Mouse (Mus musculus): ENCODE results near the gene Fam89a.
A peak's percentile ranks its signal among the peaks of the same experiment; 100 is the strongest.

Gene Fam89a

GRCm38 (mm10) chr8:124751709-124752173, at the start of gene Fam89a:
Fam89a (minus strand) TSS chr8:124751832.
- no peak for DNase-seq (ENCODE audit: low spot score in 2 of 2)

GRCm38 (mm10) chr8:124800542-124800941, 48.9 kb upstream of the Fam89a start:
- DNase-seq (ENCODE audit: low spot score in 2 of 2) = no peak

GRCm38 (mm10) chr8:124795781-124796488, 44.3 kb upstream of the Fam89a start:
- no peak for DNase-seq (ENCODE audit: low spot score in 2 of 2)

- DNase-seq (ENCODE audit: low spot score in 2 of 2) = peak; percentile 75 to 78
Measured at GRCm38 (mm10) chr8:124794486-124794780, 42.8 kb upstream of the Fam89a start.

GRCm38 (mm10) chr8:124793661-124794485, 42.2 kb upstream of the Fam89a start:
- no peak for DNase-seq (ENCODE audit: low spot score in 2 of 2)

- DNase-seq (ENCODE audit: low spot score in 2 of 2) = peak; percentile 62
Measured at GRCm38 (mm10) chr8:124793172-124793651, 41.6 kb upstream of the Fam89a start.

DNA sequence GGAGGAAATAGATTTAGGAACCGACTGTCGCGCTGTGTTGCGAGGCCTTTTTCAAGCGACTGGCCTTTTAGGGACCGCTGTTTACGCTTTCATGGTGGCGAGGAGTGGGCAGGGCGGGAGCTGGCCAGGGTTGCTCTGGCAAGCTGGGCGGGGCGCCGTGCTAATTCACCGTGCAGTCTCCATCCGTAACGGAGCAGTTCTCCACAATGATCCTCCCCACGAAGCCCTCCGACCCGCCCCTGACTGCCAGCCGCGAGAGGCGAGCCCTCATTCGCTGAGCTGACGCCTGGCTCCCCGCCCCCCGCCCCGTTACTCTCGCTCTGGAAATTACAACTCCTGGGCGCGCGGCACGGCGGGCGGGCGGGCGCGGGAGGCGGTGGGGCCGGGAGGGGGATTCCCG, 41.1 kb upstream of the Fam89a start, which contains the start of gene Trim67:
Gene Trim67 (plus strand): TSS at position 385 of the 400 bp plus-strand sequence.
- peak in 1 of 2 experiments; percentile 61 for DNase-seq (ENCODE audit: low spot score in 2 of 2)

GRCm38 (mm10) chr8:124792186-124792585, 40.6 kb upstream of the Fam89a start:
- DNase-seq (ENCODE audit: low spot score in 2 of 2) = peak in 1 of 2 experiments; percentile 27

GRCm38 (mm10) chr8:124791751-124792150, 40.1 kb upstream of the Fam89a start:
- no peak for DNase-seq (ENCODE audit: low spot score in 2 of 2)

- no peak for DNase-seq (ENCODE audit: low spot score in 2 of 2)
Measured at GRCm38 (mm10) chr8:124790676-124791075, 39.0 kb upstream of the Fam89a start.

DNA sequence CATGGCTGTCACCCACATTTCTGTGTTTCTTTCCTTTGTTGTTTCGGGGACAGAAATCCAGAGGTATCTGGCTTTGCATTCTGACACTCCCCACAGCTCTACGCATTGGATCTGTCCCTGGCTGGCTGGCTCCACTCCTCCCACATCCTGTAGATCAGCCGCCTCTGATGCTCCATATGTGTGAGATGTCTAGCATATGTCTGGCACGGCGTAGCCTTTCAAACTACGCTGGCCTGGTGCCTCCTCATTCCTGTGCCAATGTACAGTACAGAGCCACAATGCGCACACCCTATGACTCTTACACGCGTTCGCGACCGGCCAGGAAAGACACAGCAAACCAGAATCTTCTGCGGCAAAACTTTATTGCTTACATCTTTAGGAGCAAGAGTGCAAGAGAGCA, 33.0 kb upstream of the Fam89a start:
- DNase-seq (ENCODE audit: low spot score in 2 of 2) = peak; percentile 50 to 60

GRCm38 (mm10) chr8:124783228-124783627, 31.6 kb upstream of the Fam89a start:
- no peak for DNase-seq (ENCODE audit: low spot score in 2 of 2)

GRCm38 (mm10) chr8:124782431-124782830, 30.8 kb upstream of the Fam89a start:
- DNase-seq (ENCODE audit: low spot score in 2 of 2) = no peak

DNA sequence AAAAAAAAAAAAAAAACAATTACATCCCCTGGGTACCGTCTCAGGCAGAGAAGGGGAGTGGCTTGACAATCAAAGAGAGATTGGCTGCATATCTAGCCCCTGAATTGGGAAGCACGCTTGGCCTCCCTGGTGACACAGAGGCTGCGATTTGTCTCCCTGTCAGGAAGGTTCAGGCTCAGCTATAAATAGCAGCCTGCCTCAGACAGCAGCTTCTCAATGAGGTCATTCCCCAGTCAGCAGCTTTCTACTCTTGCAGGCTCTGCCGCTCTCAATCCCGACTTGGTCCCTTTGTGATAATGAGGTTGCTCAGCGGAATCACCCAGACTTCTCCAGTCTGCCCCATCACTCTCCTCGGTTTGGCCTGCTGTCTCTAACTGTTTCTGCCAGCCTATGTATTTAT, 28.6 kb upstream of the Fam89a start:
- no peak for DNase-seq (ENCODE audit: low spot score in 2 of 2)

DNA sequence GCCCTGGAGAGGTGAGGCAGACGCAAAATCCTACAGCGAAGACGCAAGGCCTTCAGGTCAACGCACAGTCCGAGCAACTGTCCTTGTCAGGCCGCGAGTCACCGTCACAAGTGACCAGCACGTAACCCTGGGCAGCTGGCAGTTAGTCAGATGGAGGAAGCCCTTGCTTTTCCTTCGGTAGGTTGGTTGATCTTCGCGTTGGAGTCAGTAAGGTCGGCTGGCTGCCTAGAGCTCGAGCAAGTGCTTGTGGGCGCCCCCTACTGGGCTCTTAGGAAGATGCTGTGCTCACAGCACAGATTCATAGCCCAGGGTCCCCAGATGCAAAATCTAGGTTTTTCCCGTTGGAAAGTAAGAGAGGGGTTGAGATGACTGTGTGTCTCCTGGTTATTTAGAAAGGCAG, 24.1 kb upstream of the Fam89a start:
- peak; percentile 56 to 63 for DNase-seq (ENCODE audit: low spot score in 2 of 2)

DNA sequence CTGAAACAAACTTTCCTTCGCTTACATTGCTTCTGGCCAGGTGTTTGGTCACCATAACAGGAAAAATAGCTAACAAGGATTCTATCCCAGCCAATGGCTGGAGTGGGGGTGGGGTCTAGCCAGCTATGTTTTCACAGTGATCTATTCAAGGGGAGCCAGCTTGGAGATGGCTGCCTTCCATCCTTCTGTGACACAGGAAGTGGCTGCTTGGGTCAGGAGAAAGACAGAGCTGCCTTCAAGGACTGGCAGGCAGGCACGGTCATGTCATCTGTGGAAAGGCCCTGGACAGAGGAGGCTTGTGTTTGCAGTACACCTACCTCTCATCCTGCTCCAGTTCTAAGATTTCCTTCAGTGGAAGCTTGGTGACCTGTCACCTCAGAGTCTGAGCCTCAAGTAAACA, 20.8 kb upstream of the Fam89a start:
- no peak for DNase-seq (ENCODE audit: low spot score in 2 of 2)

GRCm38 (mm10) chr8:124763061-124763460, 11.4 kb upstream of the Fam89a start:
- no peak for DNase-seq (ENCODE audit: low spot score in 2 of 2)

GRCm38 (mm10) chr8:124758544-124758943, 6.9 kb upstream of the Fam89a start:
- no peak for DNase-seq (ENCODE audit: low spot score in 2 of 2)

DNA sequence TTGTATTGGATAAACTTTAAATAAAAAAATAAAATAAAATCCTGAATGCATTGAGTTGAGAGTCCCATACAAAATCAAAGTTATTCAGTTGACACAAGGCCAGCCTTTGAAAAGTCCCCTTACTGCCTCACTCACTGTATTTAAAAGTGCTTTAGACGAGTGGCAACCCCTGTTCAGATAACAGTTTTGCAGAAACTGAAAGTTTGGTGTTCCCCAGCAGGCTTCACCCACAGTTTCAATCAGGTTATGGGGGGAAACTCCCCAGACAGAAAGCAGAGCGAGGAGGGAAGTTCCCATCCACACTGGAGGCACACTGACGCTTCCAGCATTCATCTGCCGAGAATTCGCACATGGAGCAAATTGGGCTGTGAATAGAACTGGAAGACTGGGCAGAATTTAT, 5.0 kb upstream of the Fam89a start:
- no peak for DNase-seq (ENCODE audit: low spot score in 2 of 2)

DNA sequence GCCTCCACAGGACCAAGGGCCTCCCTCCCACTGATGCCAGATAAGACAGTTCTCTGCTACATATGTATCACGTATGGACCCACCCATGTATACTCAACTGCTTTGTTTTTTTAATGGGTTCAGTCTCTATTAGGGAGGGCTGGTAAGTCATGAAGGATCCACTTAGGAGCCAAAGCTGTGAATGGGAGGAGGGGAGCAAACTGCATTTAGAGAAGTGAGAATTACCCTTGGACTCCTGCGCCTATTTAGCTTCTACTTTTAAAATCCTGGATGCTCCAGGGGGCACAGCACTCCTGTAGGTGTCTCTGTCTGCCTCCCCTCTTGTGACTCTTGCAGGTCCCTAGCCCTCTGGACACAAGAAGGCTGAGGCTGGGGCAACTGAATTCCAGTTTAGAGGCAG, 4.5 kb upstream of the Fam89a start:
- DNase-seq (ENCODE audit: low spot score in 2 of 2) = no peak

DNA sequence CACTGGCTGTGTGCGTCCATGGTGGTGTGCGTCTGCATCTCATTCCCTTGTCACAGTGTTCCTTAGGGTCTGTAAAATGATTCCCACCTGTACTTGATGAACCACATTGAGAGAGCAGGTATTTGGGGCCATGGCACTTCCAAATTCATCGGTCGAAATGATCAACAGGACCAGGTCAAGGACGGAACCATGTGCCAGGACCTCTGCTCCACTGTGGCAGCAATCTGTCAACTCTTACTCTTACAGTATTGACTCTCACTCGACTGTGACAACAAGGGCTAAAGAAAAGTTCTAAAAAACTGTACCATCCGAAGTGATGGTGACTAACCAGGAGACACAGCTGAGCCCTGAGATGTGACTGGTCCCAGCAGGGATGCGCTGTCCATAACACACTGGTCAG, 3.8 kb upstream of the Fam89a start:
- DNase-seq (ENCODE audit: low spot score in 2 of 2) = no peak

- no peak for DNase-seq (ENCODE audit: low spot score in 2 of 2)
Measured at GRCm38 (mm10) chr8:124754792-124755190, 3.2 kb upstream of the Fam89a start.

All from frontal cortex, postnatal 14 days (tissue).